Mouse (Mus musculus) natural killer cell, adult 2 months (primary cell): ENCODE data around the gene Dcaf7.
"Not testable (repeated sequence)": the region's sequence is repeated elsewhere in the genome, so short reads cannot be mapped to it uniquely, and the experiment has no call there.

Experiments used
- DNase-seq, 2 experiments: peaks; one replicate each; pipeline ENCODE4 v3.0.0; 2022; ENCODE audit warnings: low spot score in 2 of 2

Dcaf7 gene

GRCm38 (mm10) chr11:106045256-106045655 lies 8.6 kb downstream of the Dcaf7 start:
- no peak for DNase-seq

- DNase-seq = no peak
Measured at GRCm38 (mm10) chr11:106045780-106046179, 9.1 kb downstream of the Dcaf7 start.

GRCm38 (mm10) chr11:106046584-106046983 lies 9.9 kb downstream of the Dcaf7 start:
- DNase-seq = no peak

- DNase-seq = no peak
Measured at GRCm38 (mm10) chr11:106053921-106054320, 17.2 kb downstream of the Dcaf7 start.

DNA sequence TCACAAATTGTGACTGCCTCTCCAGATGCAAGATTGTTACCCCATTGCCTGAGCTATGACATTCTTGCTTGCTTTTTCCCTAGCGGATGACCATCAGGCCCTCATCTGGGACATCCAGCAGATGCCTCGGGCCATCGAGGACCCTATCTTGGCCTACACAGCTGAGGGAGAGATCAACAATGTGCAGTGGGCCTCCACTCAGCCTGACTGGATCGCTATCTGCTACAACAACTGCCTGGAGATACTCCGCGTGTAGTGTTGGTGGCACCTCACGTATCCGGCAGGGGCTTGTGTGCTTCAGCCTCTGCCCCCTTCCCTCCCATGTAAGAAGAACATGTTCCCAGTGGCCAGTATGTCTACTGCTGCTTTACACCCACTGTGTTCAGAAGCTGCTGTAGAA lies 17.9 kb downstream of the Dcaf7 start:
- DNase-seq = no peak

GRCm38 (mm10) chr11:106055341-106055740 lies 18.7 kb downstream of the Dcaf7 start:
- no peak for DNase-seq

DNA sequence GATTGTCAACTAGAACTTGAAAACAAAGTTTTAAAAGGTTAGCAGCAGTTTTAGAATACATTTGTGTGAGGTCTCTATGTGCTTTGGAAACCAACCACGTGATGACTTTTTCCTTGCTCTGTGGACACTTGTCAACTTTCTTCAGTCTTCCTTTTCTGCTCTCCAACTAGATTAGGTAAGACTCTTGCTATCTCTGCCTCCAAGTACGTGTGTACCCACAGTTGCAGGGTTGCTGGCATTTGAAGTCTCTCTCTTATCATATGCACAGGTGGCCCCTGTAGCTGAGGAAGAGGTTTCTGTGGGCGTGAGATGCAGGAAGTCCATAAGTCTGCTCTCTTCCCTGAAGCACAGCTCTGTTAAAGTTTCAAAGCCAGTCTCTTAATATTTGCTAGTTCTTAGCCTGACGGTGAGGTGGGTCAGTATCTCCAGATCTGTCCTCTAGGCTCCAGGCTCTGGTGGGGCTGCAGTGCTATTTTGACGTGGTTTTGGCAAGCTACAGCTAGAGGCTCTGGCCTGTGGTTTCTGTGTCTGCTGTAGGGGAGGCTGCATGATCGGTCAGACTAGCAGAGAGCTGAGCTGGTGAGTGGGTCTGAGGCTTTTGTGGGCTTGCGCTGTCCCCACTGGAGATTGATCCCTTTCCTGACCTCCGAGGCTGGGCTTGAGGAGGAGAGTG lies 20.3 kb downstream of the Dcaf7 start:
- DNase-seq = peak in 1 of 2 experiments; percentile 19

GRCm38 (mm10) chr11:106058020-106058419 lies 21.3 kb downstream of the Dcaf7 start:
- DNase-seq = no peak

GRCm38 (mm10) chr11:106060549-106060948 lies 23.9 kb downstream of the Dcaf7 start:
- no peak for DNase-seq

GRCm38 (mm10) chr11:106061311-106061710 lies 24.6 kb downstream of the Dcaf7 start:
- no peak for DNase-seq

DNA sequence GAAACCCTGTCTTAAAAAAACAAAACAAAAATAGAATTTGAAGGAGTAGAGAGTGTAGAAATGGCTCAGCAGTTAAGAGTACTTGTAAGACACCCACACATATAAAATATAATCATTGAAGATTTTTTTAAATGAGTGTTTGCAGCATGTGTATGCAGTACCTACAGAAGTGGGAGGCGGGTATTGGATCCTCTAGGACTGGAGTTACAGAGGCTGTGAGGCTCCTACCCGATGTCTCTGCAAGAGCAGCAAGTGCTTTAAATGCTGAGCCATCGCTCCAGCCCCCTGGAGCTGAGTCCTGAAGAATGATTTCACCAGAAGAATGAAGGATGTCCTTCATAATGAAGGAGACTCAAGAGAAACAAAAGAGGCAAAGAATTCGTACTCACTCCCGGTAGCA lies 27.1 kb downstream of the Dcaf7 start:
- no peak for DNase-seq

DNA sequence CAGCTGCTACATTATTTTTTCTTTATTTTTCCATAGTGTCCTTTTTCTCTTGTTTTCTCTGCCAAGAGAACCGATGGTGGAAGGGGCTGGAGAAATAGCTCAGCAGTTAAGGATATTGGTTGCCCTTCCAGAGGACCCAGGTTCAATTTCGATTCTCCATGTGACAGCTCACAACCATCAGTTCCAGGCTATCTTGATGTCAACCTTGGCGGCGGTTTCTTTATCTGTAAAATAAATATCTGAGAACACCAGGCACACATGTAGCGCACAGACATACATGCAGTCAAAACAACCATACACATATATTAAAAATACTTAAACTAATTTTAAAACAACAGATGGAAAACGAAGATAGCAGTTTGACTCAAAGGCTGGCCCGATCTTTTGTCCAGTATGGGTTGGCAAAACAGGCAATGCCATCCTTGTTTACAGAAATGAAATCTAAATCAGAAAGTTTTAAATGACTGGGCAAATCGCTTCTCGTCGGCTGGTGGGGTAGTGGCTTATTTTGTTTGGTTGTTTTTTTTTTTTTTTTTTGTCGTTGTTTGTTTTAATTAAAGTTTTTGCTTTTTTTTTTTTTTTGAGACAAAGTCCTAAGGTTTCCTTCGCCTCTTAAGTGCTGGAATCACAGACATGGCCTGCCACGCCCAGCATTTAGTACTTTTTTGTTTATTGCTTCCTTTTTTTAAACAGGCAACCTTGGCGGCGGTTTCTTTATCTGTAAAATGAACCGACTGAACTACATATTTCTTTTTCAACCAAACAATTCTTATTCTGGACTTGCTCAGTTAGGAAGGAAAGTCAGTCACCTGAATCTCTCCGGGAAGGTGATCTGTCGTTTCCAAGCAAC lies 28.6 kb downstream of the Dcaf7 start:
- DNase-seq = no peak

- DNase-seq = peak; percentile 88 to 91
Measured at GRCm38 (mm10) chr11:106065923-106066571, 29.4 kb downstream of the Dcaf7 start, which contains the start of gene Taco1. Taco1 (plus strand) TSS chr11:106066061.

- not testable (repeated sequence) for DNase-seq
Measured at GRCm38 (mm10) chr11:106066616-106067015, 29.9 kb downstream of the Dcaf7 start.

DNA sequence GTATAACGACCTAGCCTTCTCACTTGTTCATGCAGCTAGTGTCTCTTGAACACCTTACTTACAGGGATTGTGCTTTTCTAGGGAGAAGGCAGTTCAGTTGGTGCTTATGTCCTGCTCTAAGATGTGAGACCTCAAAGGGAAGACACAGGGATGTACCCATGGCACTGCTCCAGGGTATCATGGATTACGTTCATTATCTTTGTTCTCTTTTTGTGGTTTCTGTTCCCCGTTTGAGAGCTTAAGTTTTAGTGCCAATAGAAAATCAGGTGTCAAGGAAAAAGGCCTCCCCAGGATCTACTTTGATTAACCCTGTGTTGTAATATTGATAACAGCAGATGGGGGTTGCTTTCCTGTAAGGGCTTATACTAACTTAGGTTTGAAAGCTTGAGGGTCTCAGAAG lies 37.1 kb downstream of the Dcaf7 start:
- DNase-seq = no peak

DNA sequence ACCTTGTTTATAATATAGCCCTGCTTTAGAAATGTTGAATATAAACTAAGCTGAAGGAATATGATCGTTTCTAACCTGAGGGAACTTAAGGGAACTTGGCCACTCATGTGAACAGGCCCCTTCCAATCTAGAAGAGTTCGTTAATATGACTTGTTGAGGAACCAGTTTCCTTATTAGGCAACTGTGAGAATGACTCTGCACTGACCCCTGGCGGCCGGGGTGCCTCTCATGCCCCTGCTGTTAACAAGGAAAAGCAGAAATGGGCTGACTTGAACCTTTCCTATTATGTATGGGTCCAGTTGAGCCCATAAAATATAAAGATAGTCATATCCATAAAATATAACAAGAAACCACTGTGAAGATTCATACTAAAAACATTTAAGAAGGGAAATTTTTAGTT lies 39.6 kb downstream of the Dcaf7 start:
- DNase-seq = peak; percentile 72 to 79

GRCm38 (mm10) chr11:106083708-106084701 lies 47.3 kb downstream of the Dcaf7 start, which contains the start of gene Map3k3:
Map3k3 (plus strand) TSS chr11:106084613.
- DNase-seq = peak; percentile 99

DNA sequence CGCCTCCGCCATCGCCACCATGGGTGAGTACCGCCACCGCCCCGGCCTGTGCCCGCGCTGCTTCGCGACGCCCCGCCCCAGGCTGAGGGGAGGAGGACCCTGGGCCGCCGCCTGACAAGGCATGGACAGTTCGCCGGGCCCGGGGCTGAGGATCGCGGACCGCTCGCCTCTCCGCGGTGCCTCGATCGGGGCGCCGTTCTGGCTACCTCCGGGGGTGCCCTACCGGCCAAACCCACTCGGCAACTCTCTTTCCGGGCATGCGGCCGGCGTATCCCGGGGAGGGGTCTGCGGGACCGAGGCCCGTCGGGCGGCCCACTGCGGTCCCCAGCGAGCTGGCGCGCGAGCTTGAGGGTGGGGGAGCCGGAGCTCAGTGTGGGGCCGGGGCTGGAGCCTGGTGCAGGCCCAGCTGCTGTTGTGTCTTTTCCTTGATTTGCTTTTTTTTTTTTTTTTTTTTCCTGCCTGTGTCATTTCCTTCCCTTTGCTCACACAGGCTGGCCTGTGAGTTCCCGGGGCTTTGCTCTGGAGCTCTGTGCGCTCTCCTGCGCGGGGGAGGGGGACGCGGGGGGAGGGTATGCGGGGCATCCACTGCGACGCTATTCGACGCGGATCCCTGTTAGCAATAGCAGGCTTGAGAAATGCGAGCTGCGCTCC lies 48.4 kb downstream of the Dcaf7 start:
- peak; percentile 63 to 69 for DNase-seq

DNA sequence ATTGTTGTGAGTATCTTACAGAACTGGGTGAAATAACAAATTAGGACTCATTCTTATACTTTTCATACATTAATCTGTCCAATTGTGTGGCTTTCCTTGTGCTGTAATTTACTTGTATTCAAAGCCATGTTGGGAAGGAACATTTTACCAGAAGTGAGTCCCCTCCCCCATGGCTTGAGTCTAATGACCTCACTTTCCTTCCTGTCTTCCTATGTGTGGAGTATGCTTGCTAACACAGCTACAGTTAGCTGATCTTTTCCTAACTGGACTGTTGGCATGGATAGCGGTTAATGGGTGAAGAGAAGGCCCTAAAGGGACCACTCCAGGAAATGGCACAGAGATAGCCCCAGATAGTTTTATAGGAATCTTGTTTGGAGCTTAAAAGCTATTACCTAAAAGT lies 61.6 kb downstream of the Dcaf7 start:
- peak in 1 of 2 experiments; percentile 5 for DNase-seq

DNA sequence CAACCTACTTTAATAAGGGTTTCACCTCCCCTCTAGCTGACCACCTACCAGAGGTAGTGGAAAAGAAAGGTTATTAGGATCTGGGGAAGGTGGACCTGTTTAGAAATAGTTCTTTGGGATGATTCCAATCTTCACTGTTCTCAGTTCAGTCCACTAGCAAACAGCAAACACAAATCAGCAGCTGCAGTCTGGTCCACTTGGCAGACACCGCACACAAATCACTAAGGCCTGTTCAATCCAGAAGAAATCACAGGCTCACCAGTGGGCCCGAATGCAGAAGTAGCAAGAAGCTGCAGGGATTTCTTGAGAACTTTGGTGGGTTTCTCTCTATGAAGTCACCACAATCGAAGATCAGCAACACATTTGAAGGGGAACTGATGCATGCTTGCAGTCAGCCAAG lies 66.2 kb downstream of the Dcaf7 start:
- no peak for DNase-seq
